Mouse (Mus musculus) mouse embryonic stem cell (cell line): ENCODE data around the gene Cdh16.
"Not testable (repeated sequence)": the region's sequence is repeated elsewhere in the genome, so short reads cannot be mapped to it uniquely, and the experiment has no call there.

Experiments
- in situ Hi-C, 2 experiments: fragments of 300-500 bp; cut with MboI; formaldehyde crosslinking; loops; 1 replicate in 1 of 2; 3 replicates in 1 of 2; pipeline ENCODE4 v1.14.3; 2019 to 2020; ENCODE audit warnings: low sequenced_read_pairs in 2 of 2, low pct_unique_long_range_greater_than_20kb in 1 of 2, mixed read lengths in 1 of 2; ENCODE audit not compliant: unreplicated experiment in 1 of 2

Gene Cdh16

DNA sequence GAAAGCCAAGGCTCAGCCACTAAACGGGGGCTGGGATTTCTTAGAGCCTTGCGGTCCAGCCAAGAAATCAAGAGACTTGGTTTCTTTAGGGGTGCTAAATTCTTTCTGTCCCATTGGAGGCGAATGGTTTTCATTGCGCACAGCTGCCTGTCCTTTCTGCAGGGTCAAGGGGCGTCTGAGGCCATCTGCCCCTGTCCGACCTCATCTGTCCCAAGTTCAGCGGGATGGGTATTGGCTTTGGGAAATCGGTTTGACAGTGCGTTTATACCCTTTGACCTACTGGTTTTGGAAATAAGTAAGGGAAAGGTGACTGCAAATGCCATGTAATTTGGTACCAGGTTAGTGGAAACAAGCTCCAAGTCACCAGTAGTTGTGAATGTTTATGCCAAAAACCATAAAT is 32.3 kb downstream of the Cdh16 start:
- in situ Hi-C loops, result no loop called here

DNA sequence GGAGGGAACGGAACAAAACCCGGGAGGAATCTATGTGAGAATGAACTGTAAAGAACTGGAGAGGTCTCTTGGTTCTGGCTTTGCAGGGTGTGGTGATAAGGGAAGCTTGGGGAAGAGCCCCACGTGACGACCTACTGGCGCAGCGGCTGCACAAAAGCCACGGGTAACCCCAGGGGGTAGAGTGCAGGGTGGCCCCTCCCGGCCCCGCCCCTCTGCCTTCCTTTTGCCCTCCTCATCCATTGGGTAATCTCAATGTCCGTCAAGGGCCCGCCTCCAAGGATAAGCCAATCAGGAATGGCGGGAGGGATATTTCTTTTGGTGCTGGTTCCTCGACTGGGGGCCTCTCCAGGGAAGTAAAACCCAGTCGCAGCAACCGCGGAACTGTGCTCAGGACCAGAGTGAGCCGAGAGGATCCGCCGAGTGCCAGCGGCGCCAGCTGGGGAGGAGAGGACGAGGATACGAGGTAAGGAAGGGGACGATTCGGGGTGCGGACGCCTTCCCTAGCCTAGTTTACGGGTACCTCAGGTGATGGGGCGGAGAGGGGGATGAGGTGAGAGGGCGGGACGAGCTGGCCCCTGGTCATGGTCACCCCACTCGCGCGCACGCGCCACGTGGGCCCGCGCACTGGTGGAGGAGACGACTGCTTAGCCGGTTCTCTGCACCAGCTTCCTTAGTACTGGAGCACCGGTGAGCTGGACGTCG is 32.9 kb downstream of the Cdh16 start, which contains the start of gene Pdp2:
Pdp2 (plus strand) TSS at position 319 of the 702 bp plus-strand sequence.
- in situ Hi-C loops, result no loop called here

DNA sequence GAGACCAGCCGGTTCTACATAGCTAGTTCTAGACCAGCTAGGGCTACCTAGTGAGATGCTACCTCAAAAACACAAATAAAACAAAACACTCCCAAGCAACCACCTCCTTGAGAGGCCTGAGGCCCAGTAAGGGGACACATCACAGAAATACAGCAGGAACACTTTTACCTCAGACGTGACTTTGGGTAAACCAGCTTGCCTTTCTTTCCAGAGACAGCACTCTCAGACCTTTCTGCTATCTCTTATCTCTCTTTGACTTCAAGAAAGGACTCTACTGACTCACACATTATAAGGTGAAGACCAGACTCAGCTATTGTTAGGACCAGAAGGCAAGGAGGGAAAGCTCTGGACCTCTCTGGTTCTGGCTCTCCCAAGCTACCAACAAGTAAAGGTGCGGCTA is 33.9 kb downstream of the Cdh16 start:
- in situ Hi-C loops, result no loop called here

DNA sequence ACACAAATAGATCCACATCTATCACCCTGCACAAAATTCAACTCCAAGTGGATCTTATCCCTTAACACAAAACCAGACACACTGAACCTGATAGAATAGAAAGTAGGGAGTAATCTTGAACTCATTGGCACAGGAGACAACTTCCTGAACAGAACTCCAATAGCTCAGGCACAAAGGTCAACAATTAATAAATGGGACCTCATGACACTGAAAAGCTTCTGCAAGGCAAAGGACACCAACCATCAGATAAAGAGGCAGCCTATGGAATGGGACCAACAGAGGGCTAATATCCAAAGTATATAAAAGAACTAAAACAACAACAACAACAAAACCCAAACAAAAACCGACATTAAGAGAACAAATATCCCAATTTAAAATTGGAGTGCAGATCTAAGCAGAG is 39.7 kb downstream of the Cdh16 start:
- in situ Hi-C loops, result no loop called here

GRCm38 (mm10) chr8:104577606-104578005 is 46.6 kb downstream of the Cdh16 start:
- in situ Hi-C loops, result not testable (repeated sequence)

DNA sequence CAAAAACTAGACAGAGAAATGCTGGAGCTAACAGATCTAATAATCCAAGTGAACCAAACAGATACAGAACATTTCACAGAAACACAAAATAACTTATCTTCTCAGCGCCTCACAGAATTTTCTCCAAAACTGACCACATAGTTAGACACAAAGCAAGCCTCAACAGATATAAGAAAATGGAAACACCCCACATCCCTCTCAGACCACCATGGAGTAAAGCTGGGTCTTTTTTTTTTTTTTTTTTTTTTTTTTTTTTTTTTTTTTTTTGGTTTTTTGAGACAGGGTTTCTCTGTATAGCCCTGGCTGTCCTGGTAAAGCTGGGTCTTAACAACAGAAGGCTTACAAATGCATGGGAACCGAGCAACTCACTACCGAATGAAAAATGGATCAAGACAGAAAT is 47.4 kb downstream of the Cdh16 start:
- in situ Hi-C loops, result no loop called here

- in situ Hi-C loops, result no loop called here
These were observed 53.5 kb downstream of the Cdh16 start for GRCm38 (mm10) chr8:104570436-104571343.

GRCm38 (mm10) chr8:104569559-104569958 is 54.6 kb downstream of the Cdh16 start:
- in situ Hi-C loops, result no loop called here

GRCm38 (mm10) chr8:104565457-104565798 is 58.8 kb downstream of the Cdh16 start:
- in situ Hi-C loops, result no loop called here

GRCm38 (mm10) chr8:104564633-104565456 is 59.4 kb downstream of the Cdh16 start:
- in situ Hi-C loops, result no loop called here

- in situ Hi-C loops, result no loop called here
These were observed 63.5 kb downstream of the Cdh16 start for GRCm38 (mm10) chr8:104560731-104561130.

GRCm38 (mm10) chr8:104557226-104557625 is 67.0 kb downstream of the Cdh16 start:
- in situ Hi-C loops, result no loop called here

DNA sequence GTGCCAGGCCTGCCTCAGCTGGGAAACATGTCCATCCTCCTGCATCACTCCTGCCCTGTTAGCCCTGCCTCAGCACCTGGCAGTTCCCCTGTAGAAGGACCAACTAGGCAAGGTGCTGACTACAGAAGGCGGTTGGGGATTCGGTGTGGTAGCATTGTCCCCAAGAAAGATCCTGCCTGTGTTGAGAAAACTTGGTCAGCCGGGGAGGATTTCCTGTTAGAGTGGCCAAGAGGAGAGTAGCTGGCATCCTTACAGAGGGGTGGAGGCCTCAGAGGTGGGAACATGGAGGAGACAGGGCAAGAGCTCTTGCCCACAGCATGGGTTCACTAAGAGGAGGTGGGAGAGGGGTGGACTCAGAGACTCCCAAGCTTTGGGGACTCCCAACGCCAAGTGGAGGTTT is 69.0 kb downstream of the Cdh16 start:
- in situ Hi-C loops, result no loop called here
